Mouse (Mus musculus) hindbrain, embryonic 12.5 days (tissue): ENCODE results near the gene Gtf3c5. TPM values are rescaled to one million over a fixed set of nuclear protein-coding genes. Genes with fewer than 3 reads are reported as not detected.
A peak's percentile ranks its signal among the peaks of the same experiment; 100 is the strongest.

ENCODE experiments used
- ATAC-seq: fragments of 200-750 bp; cut with Nextera tagmentation; 2 replicates; pipeline ENCODE4 v1.8.0; 2017; ENCODE audit warnings: moderate TSS enrichment; ENCODE audit not compliant: low FRiP score
- H3K27ac ChIP-seq: fragments of 300-500 bp; sonication (generic); 2 replicates; pipeline ENCODE4 v1.5.1; 2016; ENCODE audit warnings: mild to moderate bottlenecking
- H3K27me3 ChIP-seq: fragments of 300-500 bp; sonication (generic); 2 replicates; pipeline ENCODE4 v1.6.1; 2016; ENCODE audit warnings: mild to moderate bottlenecking
- H3K36me3 ChIP-seq: fragments of 300-500 bp; sonication (generic); 2 replicates; pipeline ENCODE4 v1.6.1; 2016; ENCODE audit warnings: mild to moderate bottlenecking
- H3K4me1 ChIP-seq: fragments of 300-500 bp; sonication (generic); 2 replicates; pipeline ENCODE4 v1.6.1; 2016
- H3K4me2 ChIP-seq: fragments of 300-500 bp; sonication (generic); replicated peaks from 2 replicates; pipeline ENCODE4 v1.6.1; 2016; ENCODE audit warnings: mild to moderate bottlenecking
- H3K4me3 ChIP-seq: fragments of 300-500 bp; sonication (generic); 2 replicates; pipeline ENCODE4 v1.5.1; 2016; ENCODE audit warnings: mild to moderate bottlenecking
- H3K9ac ChIP-seq: fragments of 300-500 bp; sonication (generic); 2 replicates; pipeline ENCODE4 v1.6.1; 2016; ENCODE audit warnings: mild to moderate bottlenecking, moderate library complexity
- H3K9me3 ChIP-seq: fragments of 300-500 bp; sonication (generic); replicated peaks from 2 replicates; pipeline ENCODE4 v1.6.1; 2016; ENCODE audit warnings: mild to moderate bottlenecking
- WGBS: fragments of 180-500 bp; shearing (Covaris S2); methylation state at CpG from one replicate; pipeline ENCODE4 v1.1.7; 2016; 5-methylcytosine and 5-hydroxymethylcytosine counted together
- polyA plus RNA-seq: library from polyadenylated mRNA; unstranded; fragments of >200 nt; fragmentation: Nextera tagmentation; extraction: Ambion mirVana; gene quantifications from 2 replicates; pipeline ENCODE4 v1.2.1, GENCODE M21; 2016

Gene Gtf3c5
- polyA plus RNA-seq, 1 experiment from 2014 or later = 50.0 TPM

GRCm38 (mm10) chr2:28536766-28537633 is 46.6 kb downstream of the Gtf3c5 start:
- H3K4me1 ChIP-seq = peaks cover 89% of the 10 kb centered on the region
- H3K4me2 ChIP-seq = no peak overlapping the region

GRCm38 (mm10) chr2:28536166-28536565 is 47.4 kb downstream of the Gtf3c5 start:
- Histone ChIP-seq H3K27ac (peak overlapping the region; percentile 91), H3K9me3 (no peaks in the 10 kb centered on the region), H3K27me3 (no peaks in the 10 kb centered on the region), H3K4me1 (peaks cover 97% of the 10 kb centered on the region), H3K36me3 (0 out of 2 replicates have a peak, but pooled peaks cover 4% of the 10 kb centered on the region), H3K9ac (0 out of 2 replicates have a peak overlapping the region, but pooled peaks have one; percentile 25), H3K4me3 (no peak overlapping the region), H3K4me2 (no peak overlapping the region)
- no peak for ATAC-seq
- WGBS = 60% methylated on average over 4 of the region's 4 CpGs

More at GRCm38 (mm10) chr2:28536766-28537633, 46.6 kb downstream of the Gtf3c5 start:
- Histone ChIP-seq H3K36me3 (peaks cover 12% of the 10 kb centered on the region), H3K9ac (no peak overlapping the region), H3K27ac (0 out of 2 replicates have a peak overlapping the region, but pooled peaks have one; percentile 85), H3K27me3 (no peaks in the 10 kb centered on the region), H3K9me3 (no peaks in the 10 kb centered on the region), H3K4me3 (no peak overlapping the region)
- no peak for ATAC-seq
- 72% methylated on average over 11 of the region's 11 CpGs for WGBS

- WGBS = 29% methylated on average over 7 of the region's 7 CpGs
- Histone ChIP-seq H3K27ac (peak overlapping the region; percentile 91), H3K4me2 (peak overlapping the region; percentile 58), H3K9me3 (no peaks in the 10 kb centered on the region), H3K9ac (peak overlapping the region; percentile 63; the same call in 1 of the 2 replicates), H3K4me1 (peaks cover 99% of the 10 kb centered on the region), H3K4me3 (peak overlapping the region; percentile 49; the same call in 1 of the 2 replicates), H3K27me3 (no peaks in the 10 kb centered on the region), H3K36me3 (0 out of 2 replicates have a peak, but pooled peaks cover under 1% of the 10 kb centered on the region)
- ATAC-seq = no peak
Measured at GRCm38 (mm10) chr2:28535650-28536049, 47.9 kb downstream of the Gtf3c5 start.

- Histone ChIP-seq H3K27ac (peak overlapping the region; percentile 91), H3K4me1 (peaks cover 99% of the 10 kb centered on the region), H3K9ac (peak overlapping the region; percentile 63), H3K4me2 (peak overlapping the region; percentile 58), H3K27me3 (no peaks in the 10 kb centered on the region), H3K4me3 (peak overlapping the region; percentile 49; the same call in 1 of the 2 replicates), H3K9me3 (no peaks in the 10 kb centered on the region), H3K36me3 (no peaks in the 10 kb centered on the region)
- ATAC-seq = no peak
- WGBS = 29% methylated on average over 4 of the region's 4 CpGs
Measured at GRCm38 (mm10) chr2:28535263-28535540, 48.3 kb downstream of the Gtf3c5 start.

GRCm38 (mm10) chr2:28534436-28535262 is 48.9 kb downstream of the Gtf3c5 start:
- Histone ChIP-seq H3K9me3 (no peaks in the 10 kb centered on the region), H3K27ac (peak overlapping the region; percentile 91), H3K27me3 (no peaks in the 10 kb centered on the region), H3K9ac (peak overlapping the region; percentile 63), H3K4me1 (peaks cover 99% of the 10 kb centered on the region), H3K4me2 (peak overlapping the region; percentile 58), H3K4me3 (peak overlapping the region; percentile 49), H3K36me3 (no peaks in the 10 kb centered on the region)
- 22% methylated on average over 11 of the region's 11 CpGs for WGBS
- peak; percentile 48 for ATAC-seq

GRCm38 (mm10) chr2:28533901-28534435 is 49.6 kb downstream of the Gtf3c5 start:
- Histone ChIP-seq H3K9me3 (no peaks in the 10 kb centered on the region), H3K4me1 (peaks cover 99% of the 10 kb centered on the region), H3K27me3 (no peaks in the 10 kb centered on the region), H3K27ac (peak overlapping the region; percentile 91), H3K4me3 (peak overlapping the region; percentile 49), H3K9ac (peak overlapping the region; percentile 63), H3K4me2 (peak overlapping the region; percentile 58), H3K36me3 (no peaks in the 10 kb centered on the region)
- peak; percentile 23 for ATAC-seq
- 57% methylated on average over 7 of the region's 7 CpGs for WGBS

GRCm38 (mm10) chr2:28532938-28533771 is 50.4 kb downstream of the Gtf3c5 start:
- Histone ChIP-seq H3K4me1 (peaks cover 98% of the 10 kb centered on the region), H3K4me3 (peak overlapping the region; percentile 49), H3K27me3 (no peaks in the 10 kb centered on the region), H3K36me3 (no peaks in the 10 kb centered on the region), H3K9ac (peak overlapping the region; percentile 63), H3K4me2 (peak overlapping the region; percentile 58), H3K9me3 (no peaks in the 10 kb centered on the region), H3K27ac (peak overlapping the region; percentile 91)
- ATAC-seq = peak; percentile 84
- 3% methylated on average over 48 of the region's 49 CpGs for WGBS

GRCm38 (mm10) chr2:28530311-28530710 is 53.2 kb downstream of the Gtf3c5 start:
- ATAC-seq = no peak
- no peaks in the 10 kb centered on the region for H3K36me3 ChIP-seq
- no peak overlapping the region for H3K4me2 ChIP-seq
- H3K4me3 ChIP-seq = no peak overlapping the region
- WGBS = 59% methylated on average over 7 of the region's 7 CpGs
- peaks cover 96% of the 10 kb centered on the region for H3K4me1 ChIP-seq
- H3K27ac ChIP-seq = peak overlapping the region; percentile 8; the same call in 1 of the 2 replicates
- no peaks in the 10 kb centered on the region for H3K27me3 ChIP-seq
- H3K9ac ChIP-seq = no peak overlapping the region
- H3K9me3 ChIP-seq = no peaks in the 10 kb centered on the region

GRCm38 (mm10) chr2:28529856-28530255 is 53.7 kb downstream of the Gtf3c5 start:
- Histone ChIP-seq H3K4me2 (no peak overlapping the region), H3K27me3 (no peaks in the 10 kb centered on the region), H3K4me3 (no peak overlapping the region), H3K27ac (peak overlapping the region; percentile 8), H3K4me1 (peaks cover 96% of the 10 kb centered on the region), H3K9me3 (no peaks in the 10 kb centered on the region), H3K36me3 (no peaks in the 10 kb centered on the region), H3K9ac (no peak overlapping the region)
- WGBS = 74% methylated on average over 4 of the region's 4 CpGs
- no peak for ATAC-seq

- Histone ChIP-seq H3K9ac (no peak overlapping the region), H3K4me1 (peaks cover 94% of the 10 kb centered on the region), H3K27me3 (no peaks in the 10 kb centered on the region), H3K9me3 (no peaks in the 10 kb centered on the region), H3K4me2 (no peak overlapping the region), H3K36me3 (no peaks in the 10 kb centered on the region), H3K27ac (no peak overlapping the region), H3K4me3 (no peak overlapping the region)
- 85% methylated on average over 7 of the region's 7 CpGs for WGBS
- no peak for ATAC-seq
Measured at GRCm38 (mm10) chr2:28528354-28528730, 55.2 kb downstream of the Gtf3c5 start.
